Mouse (Mus musculus): ENCODE data around the gene Rab33b.

Rab33b gene

DNA sequence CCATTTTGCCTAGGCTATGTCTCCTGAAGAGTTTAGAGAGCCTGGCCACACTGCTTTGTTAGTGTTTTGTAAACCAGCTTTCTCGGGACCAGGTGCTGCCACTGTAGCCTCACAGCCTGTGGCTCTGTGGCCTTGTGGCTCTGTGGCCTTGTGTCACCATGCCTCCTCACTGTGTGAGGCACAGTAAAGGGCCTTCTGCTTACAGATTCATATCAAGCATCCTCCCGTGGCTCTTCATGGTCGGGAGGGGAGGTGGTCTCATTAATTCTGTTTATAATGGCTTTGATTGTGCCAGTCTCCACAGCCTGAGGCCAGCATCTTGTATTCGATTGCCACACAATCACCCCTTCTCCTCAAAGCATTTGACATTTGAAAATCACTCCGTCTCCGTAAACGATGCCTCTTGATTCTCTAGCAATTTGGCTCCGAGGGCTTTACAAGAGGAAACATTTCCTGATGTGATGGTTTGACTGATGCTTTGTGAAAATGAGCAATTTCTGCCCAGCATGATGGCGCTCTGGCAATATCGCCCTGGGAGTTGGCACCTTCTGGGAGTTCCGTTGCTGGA is 20.7 kb downstream of the Rab33b start:
- in situ Hi-C loops (cut with MboI, MseI): loop anchor here in 1 of 2 experiments (10.0 kb wide), 1 partner anchor 140 kb away; no protein-coding TSS in a partner anchor

DNA sequence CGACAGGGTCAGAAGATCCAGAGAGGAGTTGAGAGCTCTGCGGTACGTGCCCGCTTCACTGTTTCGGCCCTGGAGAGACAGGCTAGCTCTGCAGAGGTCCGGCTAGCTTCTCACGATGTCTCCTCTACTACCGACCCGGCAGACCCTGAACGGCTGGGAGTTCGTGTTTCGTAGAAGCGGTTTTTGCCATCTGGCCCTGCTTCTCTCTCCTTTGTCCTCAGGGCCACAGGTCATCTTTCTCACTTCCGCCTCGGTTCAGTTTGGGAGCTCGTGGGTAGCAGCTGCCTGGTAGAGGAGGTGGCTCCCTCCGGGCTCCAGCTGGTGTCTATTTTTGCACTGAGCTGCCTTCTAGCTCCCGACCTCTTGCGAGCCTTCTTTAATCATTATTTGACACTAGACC is 21.7 kb downstream of the Rab33b start:
- in situ Hi-C loops (cut with MboI, MseI): loop anchor here (5.0 to 10.0 kb wide), 2 partner anchors 139 to 142 kb away; no protein-coding TSS in a partner anchor

DNA sequence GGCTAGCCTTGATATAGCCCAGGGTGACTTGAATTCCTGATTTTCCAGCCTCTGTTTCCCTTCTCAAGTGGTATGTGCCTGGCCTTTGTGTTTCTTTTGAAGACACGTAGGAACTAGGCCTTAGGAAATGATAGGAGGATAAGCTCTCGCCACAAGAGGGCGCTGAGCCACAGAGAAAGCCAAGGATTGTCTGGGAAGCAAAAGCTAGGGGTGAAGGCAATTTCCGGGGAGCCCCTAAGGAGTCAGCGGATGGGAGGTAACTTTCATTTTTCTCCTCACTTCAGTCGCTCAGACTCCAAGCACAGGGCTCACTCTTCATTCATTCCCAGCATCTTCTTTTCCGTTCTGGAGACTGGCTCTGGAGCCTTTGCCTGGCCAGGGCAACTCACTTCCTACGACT is 27.2 kb downstream of the Rab33b start:
- in situ Hi-C loops (cut with MboI, MseI): loop anchor here in 1 of 2 experiments (5.0 to 10.0 kb wide), 2 partner anchors 81 to 714 kb away; no protein-coding TSS in a partner anchor

DNA sequence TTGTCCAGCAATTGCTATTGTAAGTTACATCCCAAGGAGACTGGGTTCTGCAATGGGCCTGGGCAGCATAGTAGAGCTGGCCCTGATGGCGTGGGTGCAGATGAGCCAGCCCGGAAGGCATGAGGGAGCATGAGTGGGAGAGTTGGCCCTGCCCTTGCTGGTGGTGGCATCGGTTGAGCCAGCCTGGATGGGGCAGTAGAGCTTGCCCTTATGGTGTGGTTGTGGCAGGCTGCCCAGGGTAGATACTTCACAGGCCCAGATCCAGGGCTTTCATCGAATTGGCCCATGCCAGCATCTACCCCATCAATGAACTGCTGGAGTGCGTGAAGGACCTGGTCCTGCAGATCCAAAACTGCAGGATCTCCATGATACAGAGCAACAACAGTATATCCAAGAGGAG is 28.3 kb downstream of the Rab33b start:
- in situ Hi-C loops (cut with MboI, MseI): loop anchor here in 1 of 2 experiments (5.0 to 10.0 kb wide), 2 partner anchors 80 to 713 kb away; no protein-coding TSS in a partner anchor

DNA sequence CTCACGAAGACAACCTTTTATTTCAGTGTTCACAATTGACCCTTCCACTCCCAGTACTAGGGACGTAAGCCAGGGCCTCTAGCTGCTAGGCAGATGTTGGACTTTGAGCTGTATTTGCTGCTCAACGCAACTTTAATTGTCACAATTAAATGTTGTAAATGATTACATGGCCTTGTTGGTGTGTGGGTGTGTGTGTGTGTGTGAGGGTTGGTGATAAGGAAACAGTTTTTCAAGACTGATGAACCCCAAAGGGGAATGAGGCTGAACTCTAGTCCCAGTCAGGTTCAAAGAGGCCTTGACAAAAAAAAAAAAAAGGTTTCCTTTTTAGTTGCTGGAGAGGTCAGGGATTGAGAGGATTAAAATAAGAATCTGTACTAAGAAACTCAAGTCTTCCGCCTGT is 33.7 kb downstream of the Rab33b start:
- in situ Hi-C loops (cut with MboI, MseI): loop anchor here in 1 of 2 experiments (10.0 kb wide), 1 partner anchor 707 kb away; no protein-coding TSS in a partner anchor

DNA sequence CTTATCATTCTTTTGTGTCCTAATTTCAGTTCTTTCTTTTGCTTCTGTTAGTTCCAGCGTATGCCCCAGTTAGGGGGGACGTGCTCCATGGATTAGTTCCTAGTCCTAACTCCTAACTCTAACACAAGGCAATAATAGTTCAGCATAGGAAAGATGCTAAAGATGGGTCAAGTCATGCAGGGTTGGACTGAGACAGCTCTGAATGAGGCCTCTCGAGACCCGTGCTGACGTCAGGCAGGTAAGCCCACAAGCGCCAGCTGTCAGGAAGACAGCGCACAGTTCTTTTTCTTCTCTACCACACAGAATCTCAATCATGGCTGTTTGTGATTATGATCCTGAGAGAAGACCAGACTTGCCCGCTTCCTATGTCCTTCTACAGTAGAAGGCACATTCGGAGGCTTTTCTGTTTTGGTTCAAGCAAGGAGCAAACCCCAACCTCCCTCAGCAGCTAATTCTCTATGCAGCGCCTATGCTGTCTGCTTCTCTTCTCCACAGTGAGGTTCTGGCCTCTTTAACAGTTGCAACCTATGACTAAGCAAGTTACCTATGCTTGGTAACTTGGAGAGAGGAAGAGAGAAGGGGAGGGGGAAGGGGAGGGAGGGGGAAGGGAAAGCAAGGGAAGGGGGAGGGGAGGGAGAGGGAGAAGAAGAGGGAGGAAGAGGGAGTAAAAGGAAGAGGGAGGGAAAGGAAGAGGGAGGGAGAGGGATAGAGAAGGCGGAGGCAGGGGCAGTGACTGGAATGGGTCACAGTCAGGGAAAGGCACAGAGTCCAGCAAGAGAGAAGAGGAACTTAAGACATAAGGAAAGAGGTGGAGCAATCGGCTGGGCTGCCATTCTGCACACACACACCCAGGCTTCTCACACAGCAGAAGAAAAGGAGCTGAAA is 34.4 kb downstream of the Rab33b start:
- in situ Hi-C loops (cut with MboI, MseI): loop anchor here in 1 of 2 experiments (10.0 kb wide), 1 partner anchor 707 kb away; no protein-coding TSS in a partner anchor

DNA sequence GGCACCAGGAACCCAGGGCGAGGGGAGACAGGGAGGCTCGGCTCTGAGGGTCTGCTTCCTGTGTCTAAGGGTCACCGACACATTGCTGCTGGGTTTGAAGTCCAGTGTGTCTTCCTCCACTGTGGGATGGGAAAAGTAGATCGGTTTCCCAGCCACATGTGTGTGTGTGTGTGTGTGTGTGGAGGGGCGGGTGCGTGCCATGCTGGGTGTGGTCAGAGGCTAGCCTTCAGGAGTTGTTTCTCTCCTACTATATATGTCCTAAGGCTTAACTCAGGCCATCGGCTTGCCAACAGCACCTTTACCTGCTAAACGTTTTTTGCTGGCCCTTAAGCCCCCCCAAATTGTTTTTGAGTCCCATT is 35.0 kb downstream of the Rab33b start:
- in situ Hi-C loops (cut with MboI, MseI): loop anchor here in 1 of 2 experiments (10.0 kb wide), 1 partner anchor 706 kb away; no protein-coding TSS in a partner anchor

DNA sequence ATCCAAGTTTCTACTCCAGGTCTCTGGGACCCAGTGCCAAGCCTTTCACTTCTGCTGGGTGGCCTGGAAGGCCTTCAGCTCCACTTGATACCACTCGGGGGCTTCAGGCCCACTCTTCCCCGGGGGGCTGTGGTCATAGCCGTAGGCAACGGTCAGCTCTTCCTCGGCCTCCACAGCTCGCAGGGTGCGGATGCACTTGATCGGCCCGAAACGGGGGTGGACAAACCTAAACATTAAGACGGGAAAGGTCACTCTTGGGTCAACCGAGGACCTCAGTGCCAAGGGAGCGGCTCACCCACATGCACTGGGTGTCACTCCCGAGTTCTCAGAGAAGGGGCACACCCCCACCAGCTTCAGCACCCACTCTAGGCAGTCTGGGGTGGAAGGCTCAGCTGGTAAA is 37.5 kb downstream of the Rab33b start:
- in situ Hi-C loops (cut with MboI, MseI): loop anchor here in 1 of 2 experiments (5.0 kb wide), 1 partner anchor 706 kb away; no protein-coding TSS in a partner anchor

DNA sequence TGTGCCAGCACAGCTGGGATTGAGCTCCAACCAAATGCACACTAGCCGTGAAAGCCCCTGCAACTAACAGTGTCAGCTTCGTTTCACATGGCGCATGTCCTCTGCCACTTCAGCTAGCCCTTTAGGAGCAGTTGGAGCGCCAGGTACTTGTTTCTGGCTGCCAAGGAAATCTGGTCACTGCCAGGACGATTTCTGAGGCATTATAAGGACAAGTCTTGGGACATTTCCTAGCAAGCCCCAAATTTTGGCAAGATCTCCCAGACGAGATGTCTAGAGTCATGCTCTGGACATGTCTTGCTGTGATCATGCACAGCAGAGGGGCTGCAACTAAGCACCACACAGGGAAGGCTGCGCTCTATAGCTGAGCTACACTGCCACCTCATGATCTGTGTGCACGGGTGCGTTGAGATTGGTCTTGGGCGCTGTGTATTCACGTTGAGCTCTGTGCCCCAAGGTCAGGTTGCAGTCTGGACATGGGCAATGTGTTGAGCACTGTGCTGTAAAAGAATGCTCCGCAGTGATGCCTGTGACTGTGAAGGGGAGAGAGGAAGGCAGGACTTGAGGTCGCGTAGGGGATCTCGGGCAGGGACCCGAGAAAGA is 41.6 kb downstream of the Rab33b start:
- in situ Hi-C loops (cut with MboI, MseI): no loop called here

DNA sequence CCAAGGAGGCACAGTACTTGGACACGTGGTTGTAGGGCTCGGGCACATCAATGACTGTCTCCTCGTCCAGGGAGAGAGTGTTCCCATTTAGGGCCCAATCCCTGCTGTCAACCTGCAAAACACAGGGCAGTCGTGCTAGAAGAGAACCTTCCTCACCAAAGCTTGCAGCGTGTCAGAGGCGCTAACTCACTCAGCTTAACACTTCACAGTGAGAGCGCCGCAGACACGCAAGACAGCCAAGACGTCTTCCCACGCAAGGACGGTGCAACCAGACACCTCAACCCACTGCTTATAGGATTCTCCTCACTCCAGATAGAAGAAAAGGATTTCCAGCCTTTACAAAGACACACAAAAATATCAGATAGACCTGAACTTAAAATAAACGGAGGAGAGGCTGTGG is 43.2 kb downstream of the Rab33b start:
- in situ Hi-C loops (cut with MboI, MseI): no loop called here

DNA sequence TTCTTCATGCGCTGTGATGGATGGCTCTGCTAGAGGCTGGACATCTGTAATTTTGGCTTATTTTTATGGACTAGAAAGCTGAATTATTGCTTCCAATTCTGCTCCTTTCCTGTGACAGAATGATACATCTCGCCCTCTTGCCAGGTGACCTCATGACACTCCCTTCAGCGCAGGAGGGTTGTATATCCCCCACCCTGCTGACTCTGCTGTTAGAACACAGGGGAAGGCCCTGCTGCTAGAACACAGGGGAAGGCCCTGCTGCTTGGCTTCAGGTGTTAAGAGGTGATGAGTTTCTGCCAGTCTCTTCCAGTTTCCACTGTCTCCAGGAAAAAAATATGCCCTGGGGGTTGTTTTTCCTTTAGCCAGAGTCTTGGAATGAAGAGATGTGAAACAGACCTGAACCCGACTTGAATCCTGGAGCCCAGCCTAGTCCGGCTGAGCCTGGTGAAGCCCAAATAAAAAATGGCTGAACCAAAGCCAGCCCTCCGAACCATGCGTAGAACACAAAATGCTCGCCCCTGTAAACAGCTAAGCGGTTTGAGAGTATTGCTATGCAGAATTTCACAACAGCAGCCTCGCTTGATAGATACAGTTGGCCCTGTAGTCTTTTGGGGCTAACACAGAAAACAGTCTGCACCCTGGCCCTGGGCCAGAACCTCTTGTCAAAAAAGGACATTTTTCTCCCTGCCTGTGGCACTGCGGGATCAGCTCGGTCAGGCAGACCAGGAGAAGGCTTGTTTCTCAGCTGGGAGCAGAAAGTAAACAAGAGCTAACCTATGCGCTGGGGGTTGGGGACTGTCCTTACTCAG is 48.0 kb downstream of the Rab33b start:
- in situ Hi-C loops (cut with MboI, MseI): no loop called here

DNA sequence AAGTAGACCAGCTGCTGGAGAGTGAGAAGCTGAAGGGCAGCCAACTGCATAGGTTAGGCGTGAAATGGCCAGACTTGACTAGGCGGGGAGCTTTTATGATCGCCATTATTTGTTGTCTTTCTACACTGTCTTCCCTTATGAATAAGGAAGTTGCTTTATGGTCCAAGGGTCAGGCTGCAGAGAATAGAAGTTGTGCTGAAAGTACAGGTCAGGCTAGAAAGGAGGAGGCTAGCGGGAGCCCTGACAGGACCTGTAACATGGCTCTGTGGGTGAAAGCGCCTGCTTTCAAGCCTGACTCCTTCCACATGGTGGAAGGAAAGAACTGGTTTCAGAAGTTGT is 48.5 kb downstream of the Rab33b start:
- in situ Hi-C loops (cut with MboI, MseI): no loop called here

DNA sequence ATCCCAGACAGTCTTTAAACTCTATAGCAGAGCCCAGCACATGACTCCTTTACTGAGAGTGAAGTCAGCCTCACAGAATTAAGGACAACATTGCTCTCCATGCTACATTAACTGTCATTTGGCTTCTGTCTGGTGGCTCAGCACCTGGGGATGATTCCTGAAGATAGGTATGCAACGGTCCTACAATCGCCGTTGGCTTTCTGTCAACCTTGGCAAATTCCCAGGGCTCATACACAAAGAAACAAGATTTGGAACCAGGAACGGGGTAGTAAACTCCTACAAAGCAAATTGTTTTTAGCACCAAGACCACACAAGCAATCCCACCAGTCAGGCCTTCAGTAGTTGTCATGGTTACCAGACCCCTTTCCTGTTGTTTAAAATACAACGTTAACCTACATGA is 49.9 kb downstream of the Rab33b start:
- in situ Hi-C loops (cut with MboI, MseI): no loop called here

DNA sequence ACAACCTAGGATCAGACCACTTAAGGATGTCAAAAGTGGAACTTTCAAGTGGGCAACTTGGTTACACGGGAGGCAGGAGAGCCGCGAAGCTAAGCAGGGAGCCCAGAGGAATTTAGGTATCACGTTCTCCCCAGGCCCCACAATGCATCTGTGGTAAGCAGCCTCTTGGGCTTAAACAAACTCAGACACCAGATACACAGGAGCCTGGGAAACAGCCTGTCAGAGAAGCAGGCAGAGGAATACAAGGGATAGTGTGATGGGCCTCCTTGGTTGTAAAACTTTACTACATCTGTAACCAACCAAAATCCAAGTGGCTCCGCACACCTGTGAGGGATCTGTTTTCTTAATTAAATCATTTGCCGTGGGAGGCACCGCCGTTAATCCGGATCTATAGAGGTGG is 50.3 kb downstream of the Rab33b start:
- in situ Hi-C loops (cut with MboI, MseI): no loop called here

DNA sequence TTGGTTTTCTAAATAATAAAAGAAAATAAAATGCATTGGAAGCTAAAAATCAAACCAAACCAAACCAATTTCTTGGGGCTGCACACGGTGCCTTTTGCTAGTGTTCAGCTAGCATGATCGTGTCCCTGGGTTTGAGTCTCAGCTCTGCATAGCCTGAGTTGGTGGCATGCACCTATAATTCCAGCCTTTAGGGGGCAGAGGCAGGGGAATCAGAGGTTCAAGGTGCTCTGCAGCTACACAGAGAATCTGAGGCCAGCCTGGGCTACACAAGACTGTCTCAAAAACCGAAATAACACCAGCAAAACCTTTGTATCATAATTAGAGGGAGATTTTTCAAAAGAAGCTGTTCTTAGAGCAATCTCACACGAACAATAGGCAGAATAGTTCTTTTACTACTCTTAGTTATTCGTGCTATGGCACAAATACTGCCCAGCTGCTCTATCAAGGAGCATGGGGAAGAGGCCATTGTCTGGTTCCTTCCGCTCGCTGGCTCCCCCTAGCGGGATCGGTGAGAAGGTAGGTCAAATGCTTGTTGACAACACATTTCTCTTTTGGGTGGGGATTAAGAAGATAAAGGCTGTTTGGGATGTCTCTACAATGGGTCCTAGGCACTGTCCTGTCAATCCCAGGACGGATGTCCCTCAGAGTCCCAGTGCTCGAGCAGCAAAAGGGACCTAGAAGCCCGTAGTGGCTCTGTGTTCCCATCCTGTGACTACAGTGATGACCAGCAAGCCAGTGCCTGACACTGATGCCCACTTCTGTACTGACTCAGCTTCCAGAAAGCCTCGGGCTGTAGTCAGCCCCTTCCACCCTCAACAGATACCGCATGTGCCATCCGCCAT is 56.1 kb downstream of the Rab33b start:
- in situ Hi-C loops (cut with MboI, MseI): no loop called here

DNA sequence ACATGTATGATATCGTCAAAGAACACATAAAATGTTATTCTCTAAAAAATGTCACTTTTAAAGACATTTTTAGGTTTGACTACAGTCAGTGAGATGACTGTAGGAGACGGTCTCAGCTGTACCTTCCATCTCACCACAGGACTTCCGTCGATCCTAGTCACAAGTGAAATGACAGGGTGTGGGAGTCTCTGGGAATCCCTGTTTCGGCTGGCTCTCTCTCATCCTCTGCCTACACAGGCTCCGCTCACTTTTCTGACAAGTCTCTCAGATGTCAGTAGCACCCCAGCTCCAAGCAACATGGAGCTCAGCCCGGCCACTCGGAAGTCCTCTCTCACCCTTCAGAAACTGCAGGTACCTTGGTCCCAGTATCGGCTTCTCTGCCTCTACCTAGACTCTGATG is 56.9 kb downstream of the Rab33b start:
- in situ Hi-C loops (cut with MboI, MseI): no loop called here

DNA sequence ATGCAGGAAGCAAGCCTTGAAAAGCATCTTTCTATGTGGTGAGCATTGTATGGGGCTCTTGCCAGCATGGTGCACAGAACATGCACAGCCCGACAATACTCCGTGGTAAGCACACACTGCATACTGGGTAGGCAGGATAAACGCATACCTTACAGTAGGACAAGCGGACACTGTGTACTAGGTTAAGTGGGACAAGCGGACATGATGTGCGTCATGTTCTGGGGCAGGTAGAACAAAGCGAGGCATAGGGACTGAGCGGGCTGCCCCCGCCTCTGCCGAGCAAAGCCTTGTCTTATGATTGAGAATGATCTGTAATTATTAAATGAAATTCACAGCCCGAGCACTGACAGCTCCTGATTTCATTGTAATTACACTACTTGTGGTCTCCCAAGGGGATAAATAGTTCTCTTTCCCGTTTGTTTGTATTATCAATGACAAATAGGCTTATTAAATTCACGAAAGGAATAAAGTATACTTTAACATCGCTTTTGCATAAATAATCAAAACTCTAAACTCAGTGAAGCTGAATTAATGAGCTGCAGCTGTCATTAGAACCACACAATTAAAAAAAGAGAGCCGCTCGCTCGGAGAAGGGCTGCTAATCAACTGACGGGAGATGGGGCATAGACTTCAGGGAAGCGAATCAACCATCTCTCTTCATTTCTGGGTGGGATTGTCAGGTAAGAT is 60.9 kb downstream of the Rab33b start:
- in situ Hi-C loops (cut with MboI, MseI): no loop called here

All from T-helper 17 cell (primary cell).